Mouse (Mus musculus) MEL (cell line): ENCODE results near the gene Myl4. TPM values are rescaled to one million over a fixed set of nuclear protein-coding genes. Genes with fewer than 3 reads are reported as not detected.

Source experiments
- DNase-seq: peaks from one replicate; pipeline ENCODE4 v3.0.0; 2011; ENCODE audit warnings: low read depth, low spot score
- H3K27ac ChIP-seq: 2 replicates; pipeline ENCODE4 v1.5.1; 2012; ENCODE audit warnings: low read depth, mild to moderate bottlenecking, control low read depth, low read length, moderate library complexity; ENCODE audit not compliant: control insufficient read depth
- H3K27me3 ChIP-seq, 2 experiments: fragments of 150-350 bp in 1 of 2; sonication (generic) in 1 of 2; 2 replicates each; pipeline ENCODE4 v1.6.1; 2012; ENCODE audit warnings: low read length in 2 of 2, mild to moderate bottlenecking in 2 of 2, improper control_type of control experiment in 1 of 2, moderate library complexity in 1 of 2; ENCODE audit not compliant: insufficient read depth in 2 of 2, control insufficient read depth in 1 of 2
- H3K36me3 ChIP-seq, 2 experiments: 2 replicates each; pipeline ENCODE4 v1.6.1; 2012 to 2014; ENCODE audit warnings: low read length in 2 of 2, improper control_type of control experiment in 1 of 2, inconsistent platforms in 1 of 2, mild to moderate bottlenecking in 1 of 2; ENCODE audit not compliant: insufficient read depth in 2 of 2, control insufficient read depth in 1 of 2
- H3K4me1 ChIP-seq, 2 experiments: fragments of 150-350 bp in 1 of 2; sonication (generic) in 1 of 2; 2 replicates each; pipeline ENCODE4 v1.6.1; 2012; ENCODE audit warnings: low read length in 2 of 2, improper control_type of control experiment in 1 of 2, mild to moderate bottlenecking in 1 of 2; ENCODE audit not compliant: insufficient read depth in 2 of 2, control insufficient read depth in 1 of 2
- H3K4me3 ChIP-seq, 2 experiments: fragments of 150-350 bp in 1 of 2; sonication (generic) in 1 of 2; 2 replicates each; pipeline ENCODE4 v1.5.1; 2012; ENCODE audit warnings: low read depth in 2 of 2, low read length in 2 of 2, mild to moderate bottlenecking in 2 of 2, moderate library complexity in 2 of 2, control low read depth in 1 of 2, improper control_type of control experiment in 1 of 2; ENCODE audit not compliant: control insufficient read depth in 1 of 2, insufficient read depth in 1 of 2
- H3K79me2 ChIP-seq: 2 replicates; pipeline ENCODE4 v1.6.1; 2012; ENCODE audit warnings: mild to moderate bottlenecking, low read length, moderate library complexity; ENCODE audit not compliant: control insufficient read depth, poor library complexity, insufficient read depth
- H3K9ac ChIP-seq: 2 replicates; pipeline ENCODE4 v1.6.1; 2012; ENCODE audit warnings: low read depth, mild to moderate bottlenecking, control low read depth, low read length, moderate library complexity; ENCODE audit not compliant: control insufficient read depth, poor library complexity, severe bottlenecking
- H3K9me3 ChIP-seq: fragments of 150-350 bp; sonication (generic); replicated peaks from 2 replicates; pipeline ENCODE4 v1.6.1; 2012; ENCODE audit warnings: mild to moderate bottlenecking, low read length, improper control_type of control experiment, moderate library complexity; ENCODE audit not compliant: insufficient read depth
- BHLHE40 ChIP-seq: IDR thresholded peaks from 2 replicates; pipeline ENCODE4 v1.6.1; 2012; ENCODE audit warnings: low read depth, mild to moderate bottlenecking, inconsistent platforms, low read length, improper control_type of control experiment, borderline replicate concordance
- CHD1 ChIP-seq: IDR thresholded peaks from 2 replicates; pipeline ENCODE4 v1.6.1; 2012; ENCODE audit warnings: low read depth, mild to moderate bottlenecking, inconsistent platforms, low read length, improper control_type of control experiment
- EP300 ChIP-seq, 2 experiments: IDR thresholded peaks; 2 replicates each; pipeline ENCODE4 v1.6.1; 2011; ENCODE audit warnings: improper control_type of control experiment in 2 of 2, low read length in 2 of 2, low read depth in 1 of 2, mild to moderate bottlenecking in 1 of 2
- JUND ChIP-seq: IDR thresholded peaks from 2 replicates; pipeline ENCODE4 v1.6.1; 2011; ENCODE audit warnings: low read depth, mild to moderate bottlenecking, improper control_type of control experiment, low read length
- KAT2A ChIP-seq: conservative IDR thresholded peaks from 2 replicates; pipeline ENCODE4 v1.6.1; 2012; ENCODE audit warnings: low read depth, low read length, improper control_type of control experiment, inconsistent platforms
- MAZ ChIP-seq: IDR thresholded peaks from 2 replicates; pipeline ENCODE4 v1.6.1; 2012; ENCODE audit warnings: low read depth, mild to moderate bottlenecking, inconsistent platforms, low read length, improper control_type of control experiment
- MEF2A ChIP-seq: IDR thresholded peaks from 2 replicates; pipeline ENCODE4 v1.6.1; 2014; ENCODE audit warnings: low read depth, mild to moderate bottlenecking, inconsistent platforms, low read length, improper control_type of control experiment; ENCODE audit not compliant: poor library complexity, insufficient replicate concordance, severe bottlenecking; ENCODE audit errors: extremely low read depth
- MXI1 ChIP-seq: IDR thresholded peaks from 2 replicates; pipeline ENCODE4 v1.6.1; 2011; ENCODE audit warnings: mild to moderate bottlenecking, low read depth, low read length, improper control_type of control experiment
- NRF1 ChIP-seq: IDR thresholded peaks from 2 replicates; pipeline ENCODE4 v1.6.1; 2014; ENCODE audit warnings: low read depth, mild to moderate bottlenecking, inconsistent platforms, low read length, improper control_type of control experiment, moderate library complexity; ENCODE audit not compliant: poor library complexity, insufficient read depth, severe bottlenecking
- POLR2AphosphoS5 ChIP-seq: IDR thresholded peaks from 2 replicates; pipeline ENCODE4 v1.6.1; 2012; ENCODE audit warnings: low read depth, borderline replicate concordance, mild to moderate bottlenecking, inconsistent platforms, low read length, moderate library complexity, mixed read lengths
- RCOR1 ChIP-seq: IDR thresholded peaks from 2 replicates; pipeline ENCODE4 v1.6.1; 2012; ENCODE audit warnings: low read depth, mild to moderate bottlenecking, inconsistent platforms, low read length, improper control_type of control experiment
- TAL1 ChIP-seq: IDR thresholded peaks from 2 replicates; pipeline ENCODE4 v1.6.1; 2012; ENCODE audit warnings: mild to moderate bottlenecking, inconsistent platforms, low read length, moderate library complexity, mixed read lengths
- USF2 ChIP-seq, 2 experiments: IDR thresholded peaks; 2 replicates each; pipeline ENCODE4 v1.6.1; 2011 to 2012; ENCODE audit warnings: improper control_type of control experiment in 2 of 2, low read length in 2 of 2, borderline replicate concordance in 1 of 2, inconsistent platforms in 1 of 2, low read depth in 1 of 2, mild to moderate bottlenecking in 1 of 2; ENCODE audit not compliant: insufficient read depth in 1 of 2
- ZC3H11A ChIP-seq: IDR thresholded peaks from 2 replicates; pipeline ENCODE4 v1.6.1; 2012; ENCODE audit warnings: low read depth, mild to moderate bottlenecking, inconsistent platforms, low read length, improper control_type of control experiment
- ZNF384 ChIP-seq: IDR thresholded peaks from 2 replicates; pipeline ENCODE4 v1.6.1; 2012; ENCODE audit warnings: low read depth, mild to moderate bottlenecking, inconsistent platforms, low read length, improper control_type of control experiment
- polyA plus RNA-seq, 2 experiments: library from polyadenylated mRNA; stranded (reverse) in 1 of 2; unstranded in 1 of 2; fragments of >175 nt in 1 of 2; fragments of >200 nt in 1 of 2; gene quantifications; 2 replicates each; pipeline versions ENCODE4 v1.2.1 to v1.2.4; 2012; ENCODE audit warnings: low replicate concordance in 2 of 2, low read depth in 1 of 2; ENCODE audit not compliant: insufficient read length in 2 of 2, insufficient read depth in 1 of 2, missing spikeins in 1 of 2
- total RNA-seq: library from RNA; depleted of rRNA; stranded (reverse); fragments of 300-350 nt; gene quantifications from 2 replicates; pipeline ENCODE4 v1.2.3, GENCODE M21; 2012

Gene Myl4
- total and polyA plus RNA-seq, 3 experiments = 0.29 to 1.3 TPM; not detected in 1

- Histone ChIP-seq H3K9me3 (no peaks in the 10 kb centered on the region), H3K27ac (peak overlapping the region; percentile 19; the same call in 1 of the 2 replicates), H3K36me3 (peaks cover 0 to 32% of the 10 kb centered on the region in 2 experiments; a peak in 2 of 4 replicates), H3K4me1 (peaks cover 0 to 45% of the 10 kb centered on the region in 2 experiments; a peak in 2 of 4 replicates), H3K79me2 (no peaks in the 10 kb centered on the region), H3K9ac (no peak overlapping the region), H3K27me3 (no peaks in the 10 kb centered on the region), H3K4me3 (no peak overlapping the region)
- no peak for DNase-seq
- TF ChIP-seq MEF2A = no peak
Measured at GRCm38 (mm10) chr11:104619084-104620022, 68.9 kb downstream of the Myl4 start.

- no peaks in the 10 kb centered on the region for H3K79me2 ChIP-seq
- peak; percentile 45 for DNase-seq
- no peak overlapping the region for H3K4me3 ChIP-seq
- H3K9ac ChIP-seq = no peak overlapping the region
- no peak overlapping the region for H3K27ac ChIP-seq
- TF ChIP-seq MXI1 = no peak
- peak; percentile 57 for TF ChIP-seq TAL1
- no peak for TF ChIP-seq USF2 (IDR thresholded peaks at IDR 0.05; ENCODE audit: borderline replicate concordance in 1 of 2, insufficient read depth in 1 of 2, low read depth in 1 of 2, low read length in 2 of 2)
- peak in 1 of 2 experiments; percentile 16; a peak in 1 of 4 replicates for TF ChIP-seq EP300 (IDR thresholded peaks at IDR 0.05; ENCODE audit: low read depth in 1 of 2, low read length in 2 of 2)
- TF ChIP-seq RCOR1 = 0 out of 2 replicates have a peak, but pooled peaks have one; percentile 20
- TF ChIP-seq KAT2A = no peak
- no peaks in the 10 kb centered on the region for H3K27me3 ChIP-seq
- peaks cover 0 to 35% of the 10 kb centered on the region in 2 experiments; a peak in 2 of 4 replicates for H3K36me3 ChIP-seq
- peaks cover 0 to 57% of the 10 kb centered on the region in 2 experiments; a peak in 2 of 4 replicates for H3K4me1 ChIP-seq
- H3K9me3 ChIP-seq = no peaks in the 10 kb centered on the region
Measured at GRCm38 (mm10) chr11:104622040-104622962, 71.8 kb downstream of the Myl4 start.

GRCm38 (mm10) chr11:104624791-104625391 is 74.4 kb downstream of the Myl4 start:
- H3K4me3 ChIP-seq = no peak overlapping the region
- no peak for TF ChIP-seq ZC3H11A
- no peak for TF ChIP-seq NRF1
- TF ChIP-seq MAZ = no peak
- TF ChIP-seq BHLHE40 = no peak
- no peak for TF ChIP-seq EP300 (IDR thresholded peaks at IDR 0.05; ENCODE audit: low read depth in 1 of 2, low read length in 2 of 2)
- TF ChIP-seq ZNF384 = no peak
- no peak for TF ChIP-seq POLR2AphosphoS5
- no peak for TF ChIP-seq JUND
- TF ChIP-seq MEF2A = no peak
- no peak for TF ChIP-seq TAL1
- TF ChIP-seq CHD1 = no peak
- TF ChIP-seq, all 39 proteins: peak for 0
- H3K9me3 ChIP-seq = no peaks in the 10 kb centered on the region
- H3K4me1 ChIP-seq = peaks cover 0 to 43% of the 10 kb centered on the region in 2 experiments; a peak in 2 of 4 replicates
- no peaks in the 10 kb centered on the region for H3K27me3 ChIP-seq
- no peak for DNase-seq
- H3K36me3 ChIP-seq = peaks cover 0 to 24% of the 10 kb centered on the region in 2 experiments; a peak in 2 of 4 replicates
- H3K27ac ChIP-seq = no peak overlapping the region
- no peak overlapping the region for H3K9ac ChIP-seq
- no peaks in the 10 kb centered on the region for H3K79me2 ChIP-seq
